Mouse (Mus musculus) olfactory bulb, adult 2 months (tissue): ENCODE results near the gene Gm9767.

Experiments
- CTCF ChIP-seq: fragments of 200-500 bp; IDR thresholded peaks from 2 replicates; pipeline ENCODE4 v1.5.1; 2012; ENCODE audit warnings: low read depth, mild to moderate bottlenecking, low read length, moderate library complexity; ENCODE audit not compliant: insufficient read depth
- POLR2A ChIP-seq: fragments of 200-500 bp; IDR thresholded peaks from 2 replicates; pipeline ENCODE4 v1.6.1; 2012; ENCODE audit warnings: mild to moderate bottlenecking, low read depth, low read length, moderate library complexity; ENCODE audit not compliant: insufficient read depth

- TF ChIP-seq CTCF (no peak), POLR2A (no peak)
These were observed 18.3 kb upstream of the Gm9767 start for GRCm38 (mm10) chr10:26059662-26060307.
